Mouse (Mus musculus): ENCODE data around the gene Mucl3.

- TF ChIP-seq EP300 (IDR thresholded peaks at IDR 0.05; ENCODE audit: insufficient read depth, low read depth, low read length) (peak; percentile 57; the same call in 1 of the 2 replicates), CTCF (IDR thresholded peaks at IDR 0.05; ENCODE audit: low read depth, low read length) (no peak), POLR2A (IDR thresholded peaks at IDR 0.05; ENCODE audit: insufficient read depth, low read length) (no peak)
These were observed 37.1 kb upstream of the Mucl3 start for GRCm38 (mm10) chr17:35680591-35680990.

Data from ES-Bruce4 (cell line).